Mouse (Mus musculus): ENCODE data around the gene Fbxl5.

- TF ChIP-seq CTCF (IDR thresholded peaks at IDR 0.05; ENCODE audit: low read depth, low read length) (no peak), GATA1 (IDR thresholded peaks at IDR 0.05; ENCODE audit: borderline replicate concordance, low read length) (no peak), GATA2 (IDR thresholded peaks at IDR 0.05; ENCODE audit: borderline replicate concordance, low read depth, low read length) (no peak)
Observed at GRCm38 (mm10) chr5:43781423-43781976, 39.9 kb downstream of the Fbxl5 start.

Data from G1E (cell line).